Mouse (Mus musculus) bone marrow, adult 2 months (tissue): ENCODE measurements around the gene Stox2.

Experiments
- CTCF ChIP-seq: fragments of 200-500 bp; IDR thresholded peaks from 2 replicates; pipeline ENCODE4 v1.5.1; 2011; ENCODE audit warnings: low read length, control low read depth; ENCODE audit not compliant: control insufficient read depth, insufficient read depth
- POLR2A ChIP-seq: fragments of 200-500 bp; IDR thresholded peaks from 2 replicates; pipeline ENCODE4 v1.6.1; 2011; ENCODE audit warnings: low read depth, mild to moderate bottlenecking, control low read depth, low read length, borderline replicate concordance; ENCODE audit not compliant: control insufficient read depth

DNA sequence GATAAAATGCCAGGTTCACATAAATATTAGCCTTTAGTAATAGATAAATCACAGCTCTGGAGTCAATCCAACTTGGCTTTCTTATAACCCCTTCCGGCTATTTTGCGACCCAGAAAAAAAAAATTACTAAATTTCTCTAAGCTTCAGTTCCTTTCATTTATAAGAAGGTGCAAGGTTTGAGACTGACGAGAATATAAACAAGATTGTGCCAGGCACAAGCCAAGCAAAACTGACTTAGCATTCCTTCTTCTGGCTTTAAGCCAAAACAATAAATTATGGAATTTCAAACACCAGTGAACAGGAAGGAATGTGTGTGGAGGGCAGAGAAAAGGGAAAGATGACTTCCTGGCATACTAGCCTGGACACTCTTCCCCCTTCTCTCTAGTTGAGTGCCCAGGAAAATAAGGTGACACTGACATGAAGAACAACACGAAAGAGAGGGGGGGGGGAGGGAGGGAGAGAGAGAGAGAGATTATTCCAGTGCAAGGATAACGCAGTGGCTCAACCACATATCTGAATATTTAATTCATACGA, 13.1 kb upstream of the Stox2 start:
- no peak for TF ChIP-seq CTCF
- TF ChIP-seq POLR2A = no peak
